Mouse (Mus musculus) C2C12 (cell line): ENCODE results near the gene Prtg.

Experiments used
- CEBPB ChIP-seq: IDR thresholded peaks from one replicate; pipeline ENCODE4 v1.6.1; 2011; ENCODE audit warnings: low read depth, mild to moderate bottlenecking, control low read depth, moderate library complexity
- CTCF ChIP-seq: IDR thresholded peaks from one replicate; pipeline ENCODE4 v1.5.1; 2011; ENCODE audit not compliant: control insufficient read depth, insufficient read depth, insufficient read length
- MAX ChIP-seq: IDR thresholded peaks from one replicate; pipeline ENCODE4 v1.6.1; 2011; ENCODE audit warnings: mild to moderate bottlenecking, control low read depth
- MYOD1 ChIP-seq: IDR thresholded peaks from one replicate; pipeline ENCODE4 v1.6.1; 2011; ENCODE audit warnings: low read depth; ENCODE audit not compliant: control insufficient read depth, insufficient read length
- MYOG ChIP-seq: IDR thresholded peaks from one replicate; pipeline ENCODE4 v1.6.1; 2011; ENCODE audit not compliant: control insufficient read depth, insufficient read length; ENCODE audit errors: extremely low read depth
- USF1 ChIP-seq: IDR thresholded peaks from one replicate; pipeline ENCODE4 v1.6.1; 2011; ENCODE audit warnings: low read depth, mild to moderate bottlenecking, control low read depth, moderate library complexity

DNA sequence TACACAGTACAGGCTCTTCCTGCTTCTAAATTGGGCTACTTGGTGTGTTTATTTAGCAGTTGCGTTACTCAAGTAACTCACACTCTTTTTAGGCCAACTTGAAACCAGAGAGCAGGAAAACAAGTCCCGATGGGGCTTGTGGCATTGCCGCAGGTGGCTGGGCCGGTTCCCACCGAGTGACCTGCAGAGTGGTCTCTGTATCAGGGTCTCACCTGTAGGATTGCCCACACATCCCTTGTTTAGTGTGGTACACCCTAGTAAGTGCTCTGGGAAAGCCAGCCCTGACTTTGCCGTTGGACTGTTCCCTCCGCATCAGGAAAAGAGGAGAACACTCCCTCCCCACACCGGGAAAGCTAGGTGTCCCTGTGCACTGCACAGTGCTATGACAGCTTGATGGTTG, 95.4 kb downstream of the Prtg start:
- TF ChIP-seq CTCF, result no peak
- TF ChIP-seq USF1, result no peak
- no peak for TF ChIP-seq MAX
- TF ChIP-seq MYOD1, result no peak
- no peak for TF ChIP-seq CEBPB
- no peak for TF ChIP-seq MYOG
